Comparison of ENCODE assay signal across 8 mouse cellular contexts in the genomic region with DNA sequence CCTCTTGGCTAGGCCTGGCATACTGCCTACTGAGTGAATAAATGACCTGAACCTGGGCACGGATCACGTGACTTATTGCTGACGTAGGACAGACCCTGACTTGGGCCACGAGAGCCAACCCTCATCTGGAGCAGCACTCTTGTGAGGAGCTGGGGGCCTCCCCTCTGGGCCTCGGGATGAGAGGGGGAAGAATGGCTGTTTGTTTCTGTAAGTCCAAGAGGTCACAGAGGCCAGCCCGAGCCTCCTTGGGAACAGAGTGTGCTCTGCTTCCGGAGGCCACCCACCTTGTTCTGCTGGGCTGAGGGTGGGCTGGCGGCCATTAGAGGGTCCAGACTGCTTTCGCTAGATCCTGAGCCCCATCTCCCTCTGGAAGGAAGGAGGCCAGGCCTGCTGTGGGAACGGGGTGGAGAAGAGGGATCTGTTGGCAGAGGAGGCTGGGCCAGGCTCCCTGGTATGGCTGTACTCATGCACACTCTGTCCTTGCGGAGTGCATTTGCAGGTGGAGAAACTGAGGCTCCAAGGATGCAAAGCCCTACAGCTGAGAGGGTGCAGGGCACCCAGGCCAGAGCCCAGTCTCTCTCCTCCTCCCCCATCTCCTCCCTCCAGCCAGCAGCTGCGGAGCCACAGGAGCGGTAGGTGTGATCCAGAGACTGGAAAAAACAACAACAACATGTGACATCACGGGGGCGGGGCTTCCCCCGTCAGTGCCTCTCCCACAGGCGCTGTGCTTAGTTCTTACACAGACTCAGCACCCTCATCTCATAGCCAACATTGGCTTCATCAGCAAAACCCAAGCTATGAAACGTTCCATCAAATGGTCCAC. TPM values are rescaled to one million over a fixed set of nuclear protein-coding genes. Genes with fewer than 3 reads are reported as not detected.
DNase-seq lines count a peak whose midpoint lies in the region; ATAC-seq and TF ChIP-seq lines count a peak whose summit lies in the region.

No protein-coding gene starts in this region.

- H3K9ac ChIP-seq in forebrain, embryonic 12.5 days: no peak overlapping the region
- no peak overlapping the region for H3K9ac ChIP-seq in midbrain, embryonic 11.5 days (ENCODE audit: low read length)

- peaks cover 8% of the 10 kb centered on the region; the same call in 1 of the 2 replicates for H3K4me1 ChIP-seq in lung, adult 2 months (ENCODE audit: control insufficient read depth, insufficient read depth, low read length)
- H3K4me1 ChIP-seq in forebrain, embryonic 12.5 days: peaks cover 16% of the 10 kb centered on the region
- H3K4me1 ChIP-seq in midbrain, embryonic 11.5 days (ENCODE audit: control insufficient read depth, insufficient read depth, low read length): peaks cover 8% of the 10 kb centered on the region

- ATAC-seq in forebrain, embryonic 12.5 days (ENCODE audit: low FRiP score): peak; percentile 56
- ATAC-seq in midbrain, embryonic 11.5 days (ENCODE audit: low FRiP score): peak; percentile 58; the same call in 1 of the 2 replicates
- no peak for ATAC-seq in megakaryocyte-erythroid progenitor cell, adult 5-6 weeks (replicated peaks; ENCODE audit: low FRiP score, low TSS enrichment, poor library complexity, severe bottlenecking)

- peak overlapping the region; percentile 54 for H3K27ac ChIP-seq in forebrain, embryonic 12.5 days
- no peak overlapping the region for H3K27ac ChIP-seq in midbrain, embryonic 11.5 days (ENCODE audit: low read depth, low read length)

- peak; percentile 58 to 72 for DNase-seq in lung, adult 18-20 months
- DNase-seq in lung, adult 2 months: no peak
- peak; percentile 66 for DNase-seq in heart, postnatal 25 days (ENCODE audit: low spot score)
- peak; percentile 91 for DNase-seq in kidney, postnatal 36 days
- DNase-seq in midbrain, embryonic 11.5 days (ENCODE audit: low spot score, missing footprints): peak; percentile 87
- DNase-seq in adipocyte (ENCODE audit: low spot score): no peak

- peaks cover 39% of the 10 kb centered on the region for H3K27me3 ChIP-seq in forebrain, embryonic 12.5 days
- no peaks in the 10 kb centered on the region for H3K27me3 ChIP-seq in midbrain, embryonic 11.5 days (ENCODE audit: control insufficient read depth, insufficient read depth, low read length)

- no peak for TF ChIP-seq CTCF in lung, adult 2 months (IDR thresholded peaks at IDR 0.05; ENCODE audit: insufficient read depth, low read length)

- no peak overlapping the region for H3K4me3 ChIP-seq in lung, adult 2 months (replicated peaks; ENCODE audit: extremely low read depth, low read depth, low read length)
- no peak overlapping the region for H3K4me3 ChIP-seq in forebrain, embryonic 12.5 days (replicated peaks)
- H3K4me3 ChIP-seq in midbrain, embryonic 11.5 days (ENCODE audit: low read depth, low read length): no peak overlapping the region

- H3K4me2 ChIP-seq in forebrain, embryonic 12.5 days: peak overlapping the region; percentile 31
- H3K4me2 ChIP-seq in midbrain, embryonic 11.5 days: peak overlapping the region; percentile 29

- no peak for TF ChIP-seq POLR2A in lung, adult 2 months (IDR thresholded peaks at IDR 0.05; ENCODE audit: borderline replicate concordance, extremely low read depth, low read depth, low read length)

- peaks cover 4% of the 10 kb centered on the region; the same call in 1 of the 2 replicates for H3K36me3 ChIP-seq in forebrain, embryonic 12.5 days (replicated peaks)
- H3K36me3 ChIP-seq in midbrain, embryonic 11.5 days (ENCODE audit: control insufficient read depth, insufficient read depth, low read length): no peaks in the 10 kb centered on the region; the same call in 1 of the 2 replicates

- WGBS in lung, adult 2 months: 19% methylated on average over 18 of the region's 18 CpGs
- 10% methylated on average over 18 of the region's 18 CpGs for WGBS in forebrain, embryonic 12.5 days
- WGBS in midbrain, embryonic 11.5 days: 10% methylated on average over 18 of the region's 18 CpGs

- no peaks in the 10 kb centered on the region for H3K9me3 ChIP-seq in forebrain, embryonic 12.5 days
- no peaks in the 10 kb centered on the region for H3K9me3 ChIP-seq in midbrain, embryonic 11.5 days (ENCODE audit: control insufficient read depth, low read length)

- intact Hi-C loops in heart, postnatal 25 days (cut with DNase I): no loop called here

RNA-seq across cellular contexts. Expression of gene Sdc3, which starts 36.7 kb away (rescaled TPM):
- 113 and 146 TPM in 2 replicates for polyA plus RNA-seq in lung, adult 2 months (2012; rRNA removed)
- polyA plus RNA-seq in forebrain, embryonic 12.5 days (2016; fragmentation: Nextera tagmentation; extraction: Ambion mirVana): 37.4 and 44.3 TPM in 2 replicates
- 10 to 100 TPM; 37.7 to 41.9 TPM for total RNA-seq in heart, postnatal 25 days (2021)
- polyA plus RNA-seq in midbrain, embryonic 11.5 days (2014; fragmentation: Nextera tagmentation; extraction: Ambion mirVana): 12.1 and 13.6 TPM in 2 replicates
- not detected in 2 replicates for total RNA-seq in megakaryocyte-erythroid progenitor cell, adult 5-6 weeks (2014; fragmentation: Nextera tagmentation)
- total RNA-seq in megakaryocyte-erythroid progenitor cell, adult 5-6 weeks (2017): 0.42 and 2.2 TPM in 2 replicates

Comparison
In these comparisons a context has a peak if more than half of its experiments do, and no peak if none do; other contexts are left out.
1. DNase-seq: peak in lung, adult 18-20 months (2 of 2), heart, postnatal 25 days (single experiment), kidney, postnatal 36 days (2 of 2) and midbrain, embryonic 11.5 days (single experiment); none in lung, adult 2 months (single experiment) and adipocyte (single experiment).